Mouse (Mus musculus) layer of hippocampus, adult 18-20 months (tissue): ENCODE measurements around the gene Arhgef11. TPM values are rescaled to one million over a fixed set of nuclear protein-coding genes. Genes with fewer than 3 reads are reported as not detected.

Experiments
- DNase-seq, 2 experiments: peaks; one replicate each; pipeline ENCODE4 v3.0.0; 2022; ENCODE audit warnings: low spot score in 2 of 2
- total RNA-seq, 2 experiments: library from RNA; stranded (reverse); gene quantifications; 2 replicates each; pipeline ENCODE4 v1.2.3; 2021

Gene Arhgef11
- total RNA-seq, 2 experiments from 2014 or later: 59.9 to 60.5 TPM

- DNase-seq: no peak
These were observed 43.1 kb downstream of the Arhgef11 start for GRCm38 (mm10) chr3:87660479-87660878.

DNA sequence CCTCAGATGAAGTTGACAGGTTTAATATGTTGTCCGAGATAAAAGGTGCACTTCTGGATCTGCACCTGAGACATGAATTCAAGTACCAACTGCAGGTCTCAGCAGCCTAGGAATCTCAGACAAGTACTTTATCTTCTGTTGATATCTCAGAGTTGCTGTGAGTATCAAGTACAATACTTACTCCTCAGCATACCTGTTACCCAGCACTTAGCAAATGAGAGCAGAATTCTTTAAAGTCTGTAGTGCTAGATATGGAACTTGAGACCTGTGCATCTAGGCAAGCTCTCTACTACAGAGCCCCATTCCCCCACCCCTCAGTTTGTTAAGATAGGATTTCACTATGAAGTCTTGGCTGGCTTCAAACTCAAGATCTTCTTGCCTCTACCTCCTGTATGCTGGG lies 43.9 kb downstream of the Arhgef11 start:
- DNase-seq: no peak

DNA sequence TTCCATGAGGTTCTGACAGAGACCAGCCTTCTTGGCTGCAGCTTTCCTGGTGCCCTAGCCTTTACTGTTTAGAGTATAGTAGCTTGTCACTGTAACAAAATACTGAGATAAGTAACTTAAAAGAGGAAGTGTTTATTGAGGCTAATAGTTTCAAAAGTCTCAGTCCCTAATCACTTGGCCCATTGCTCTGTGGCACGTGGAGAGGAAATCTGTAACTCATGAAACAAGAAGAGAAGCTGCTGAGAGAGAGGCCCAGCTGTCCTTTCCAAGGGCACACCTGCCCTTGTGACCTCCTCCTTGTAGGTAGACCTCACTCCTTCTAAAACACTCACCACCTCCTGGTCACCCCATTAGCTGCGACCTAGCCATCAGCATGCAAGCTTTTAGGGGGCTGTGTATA lies 101.2 kb downstream of the Arhgef11 start:
- no peak for DNase-seq

- DNase-seq: no peak
These were observed 107.2 kb downstream of the Arhgef11 start for GRCm38 (mm10) chr3:87724556-87724955.

DNA sequence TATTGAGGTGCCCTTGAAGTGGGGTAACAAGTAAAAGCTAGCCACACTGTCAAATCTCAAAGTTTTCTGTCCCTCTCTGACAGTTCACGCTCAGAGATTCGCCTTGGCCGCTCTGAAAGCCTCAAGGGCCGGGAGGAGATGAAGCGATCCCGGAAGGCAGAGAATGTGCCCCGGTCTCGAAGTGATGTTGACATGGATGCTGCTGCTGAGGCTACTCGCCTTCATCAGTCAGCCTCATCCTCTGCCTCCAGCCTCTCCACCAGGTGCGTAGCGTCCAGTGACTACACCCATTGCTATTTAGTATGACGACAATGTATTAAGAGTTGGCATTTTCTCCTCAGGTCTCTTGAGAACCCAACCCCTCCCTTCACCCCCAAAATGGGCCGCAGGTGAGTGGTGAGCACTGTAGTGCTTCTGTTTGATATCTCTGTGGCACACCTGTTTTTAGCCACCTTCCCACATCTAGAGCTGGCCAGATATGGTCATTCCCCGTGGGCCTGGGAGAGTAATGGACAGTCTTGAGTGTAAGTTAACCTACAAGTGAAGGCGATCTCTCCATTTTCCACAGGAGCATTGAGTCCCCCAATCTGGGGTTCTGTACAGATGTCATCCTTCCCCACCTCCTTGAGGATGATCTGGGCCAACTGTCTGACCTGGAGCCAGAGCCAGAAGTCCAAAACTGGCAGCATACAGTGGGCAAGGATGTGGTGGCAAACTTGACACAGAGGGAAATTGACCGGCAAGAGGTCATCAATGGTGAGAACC lies 108.2 kb downstream of the Arhgef11 start:
- no peak for DNase-seq

DNA sequence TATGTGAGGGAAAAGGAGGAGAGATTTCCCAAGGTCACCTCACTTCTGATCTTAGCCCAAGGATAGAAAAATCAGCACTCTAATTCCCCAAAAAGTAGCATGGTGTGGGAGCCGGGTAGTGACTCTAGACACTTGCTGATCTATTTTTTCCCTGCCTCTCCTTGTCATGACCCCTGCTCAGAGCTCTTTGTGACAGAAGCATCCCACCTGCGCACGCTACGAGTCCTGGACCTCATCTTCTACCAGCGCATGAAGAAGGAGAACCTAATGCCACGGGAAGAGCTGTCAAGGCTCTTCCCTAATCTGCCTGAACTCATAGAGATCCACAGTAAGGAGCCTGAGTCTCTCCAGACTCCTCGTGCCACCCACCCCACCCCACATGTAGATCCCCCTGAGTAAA lies 108.8 kb downstream of the Arhgef11 start:
- no peak for DNase-seq

DNA sequence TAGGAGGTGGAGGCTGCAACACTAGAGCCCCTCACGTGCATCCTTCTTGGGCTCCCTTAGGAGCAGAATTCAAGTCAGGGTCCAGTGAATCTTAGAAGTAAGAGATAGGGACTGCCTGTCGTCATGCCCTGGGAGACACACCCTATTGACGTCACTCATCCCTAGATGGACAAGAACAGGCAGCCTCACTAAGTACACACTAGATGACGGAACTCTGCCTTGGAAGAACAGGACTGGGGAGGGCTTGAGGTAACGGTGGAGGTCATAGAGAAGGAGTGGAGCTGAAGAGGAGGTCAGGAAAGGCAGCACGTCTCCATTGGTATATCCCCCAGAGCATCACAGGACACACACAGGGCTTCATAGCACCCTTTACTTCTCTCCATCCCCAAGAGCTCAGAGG lies 111.3 kb downstream of the Arhgef11 start:
- no peak for DNase-seq

GRCm38 (mm10) chr3:87733098-87733497 lies 115.7 kb downstream of the Arhgef11 start:
- no peak for DNase-seq

DNA sequence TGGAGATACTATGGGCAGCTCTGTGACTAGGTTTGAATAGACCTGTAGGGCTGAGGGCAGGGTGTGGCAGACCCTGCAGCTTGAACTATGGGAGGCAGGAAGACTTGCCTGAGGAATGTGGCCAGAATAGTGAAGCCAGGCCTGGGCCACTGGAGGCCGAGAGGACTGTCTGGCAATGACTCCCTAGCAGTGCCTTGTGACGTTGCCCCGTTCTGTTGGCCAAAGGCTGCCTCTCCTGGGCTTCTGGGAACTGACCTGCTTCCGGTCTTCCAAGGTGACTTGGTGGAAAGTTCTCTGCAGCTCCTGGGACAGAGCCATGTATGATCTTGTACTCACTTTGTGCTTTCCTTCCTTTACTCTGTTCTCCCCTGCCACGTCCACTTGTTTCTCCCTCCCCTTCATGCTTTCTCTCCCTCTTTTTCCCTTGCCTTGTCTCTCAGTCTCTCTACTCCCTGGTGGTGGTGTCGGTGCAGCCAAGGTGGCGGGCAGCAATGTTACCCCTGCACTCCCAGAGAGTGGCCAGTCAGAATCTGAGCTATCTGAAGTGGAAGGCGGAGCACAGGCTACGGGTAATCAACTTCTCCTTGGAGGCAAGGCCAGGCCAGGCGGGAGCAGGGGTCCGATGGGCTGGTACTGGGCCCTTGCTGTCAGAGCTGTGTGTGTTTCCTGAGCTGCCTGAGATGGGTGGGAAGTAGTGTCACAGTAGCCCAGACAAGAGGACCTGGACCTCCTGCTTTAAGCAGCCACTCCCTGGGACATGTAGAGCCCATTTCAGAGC lies 116.8 kb downstream of the Arhgef11 start:
- no peak for DNase-seq

DNA sequence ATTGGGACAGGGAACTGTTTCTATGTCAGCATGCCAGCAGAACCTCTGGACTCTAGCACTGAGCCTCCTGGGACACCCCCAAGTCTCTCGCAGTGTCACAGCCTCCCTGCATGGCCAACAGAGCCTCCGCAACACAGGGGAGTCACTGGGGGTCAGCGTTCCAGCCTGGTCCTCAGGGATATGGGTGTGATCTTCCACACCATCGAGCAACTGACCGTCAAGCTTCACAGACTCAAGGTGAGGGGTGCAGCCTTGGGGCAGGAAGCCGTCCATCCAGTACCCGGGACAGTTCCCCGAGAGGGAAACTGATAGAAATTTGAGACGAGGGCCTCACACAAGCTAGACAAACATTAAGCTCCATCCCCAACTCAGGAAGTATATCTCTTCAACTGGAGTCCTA lies 118.0 kb downstream of the Arhgef11 start:
- DNase-seq: no peak

GRCm38 (mm10) chr3:87738906-87739305 lies 121.5 kb downstream of the Arhgef11 start:
- no peak for DNase-seq

DNA sequence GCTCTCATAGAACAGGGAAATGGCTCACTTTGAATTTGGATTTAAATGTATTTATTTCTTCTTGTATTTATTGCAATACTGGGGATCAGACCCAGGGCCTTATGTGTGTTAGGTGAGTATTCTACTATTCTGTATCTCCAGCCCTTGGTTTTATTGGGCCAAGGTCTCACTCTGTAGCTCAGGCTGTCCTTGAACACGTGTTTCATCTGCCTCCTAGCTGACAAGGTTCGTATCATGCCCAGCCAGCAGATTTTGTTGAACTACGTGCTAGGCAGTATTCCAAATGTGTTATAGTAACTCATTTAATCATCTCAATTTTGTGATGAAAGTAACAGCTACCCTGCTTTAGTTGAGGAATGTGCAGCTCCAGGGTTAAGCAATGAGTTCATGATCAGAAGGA lies 124.7 kb downstream of the Arhgef11 start:
- no peak for DNase-seq

DNA sequence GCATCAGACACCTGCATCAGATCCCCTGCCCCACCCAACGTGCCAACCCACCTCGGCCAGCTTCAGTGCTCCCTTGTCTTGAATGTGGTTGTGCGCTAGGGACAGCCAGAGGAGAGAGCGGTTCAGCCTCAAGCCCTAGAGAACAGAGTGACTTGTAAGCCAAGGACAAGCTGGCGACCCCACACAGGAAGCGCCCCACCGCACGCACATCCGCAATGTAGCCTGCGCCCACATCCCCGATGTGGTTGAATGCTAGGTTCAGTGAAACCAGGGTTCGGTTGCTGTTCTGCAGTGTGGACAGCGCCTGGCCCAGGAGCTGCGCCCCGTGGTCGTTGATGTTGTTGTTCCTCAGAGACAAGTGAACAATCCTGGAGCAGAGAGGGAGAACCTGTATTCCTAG lies 125.4 kb downstream of the Arhgef11 start:
- no peak for DNase-seq

DNA sequence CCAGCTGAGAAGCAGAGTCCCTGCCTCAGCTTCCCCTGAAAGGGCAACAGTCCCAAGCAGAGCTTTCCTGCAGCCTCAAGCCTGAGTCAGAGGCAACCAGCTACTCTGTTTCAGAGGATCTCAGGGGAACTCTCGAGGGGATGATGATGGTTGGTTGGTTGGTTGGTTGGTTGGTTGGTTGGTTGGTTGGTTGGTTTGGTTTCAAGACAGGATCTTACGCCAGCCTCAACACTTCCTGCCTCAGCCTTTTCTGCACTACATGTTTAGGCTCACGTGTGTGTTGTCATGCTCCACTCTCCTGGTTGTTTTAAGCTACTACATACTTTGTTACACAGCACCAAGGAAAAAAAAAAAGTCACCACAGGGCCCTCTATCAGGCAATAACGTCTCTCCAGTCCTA lies 126.6 kb downstream of the Arhgef11 start:
- no peak for DNase-seq

GRCm38 (mm10) chr3:87745036-87745659 lies 127.8 kb downstream of the Arhgef11 start:
- no peak for DNase-seq

- DNase-seq: no peak
These were observed 131.1 kb downstream of the Arhgef11 start, which contains the start of gene Lrrc71 for GRCm38 (mm10) chr3:87748431-87748830. Gene Lrrc71 (minus strand): TSS chr3:87748625.

DNA sequence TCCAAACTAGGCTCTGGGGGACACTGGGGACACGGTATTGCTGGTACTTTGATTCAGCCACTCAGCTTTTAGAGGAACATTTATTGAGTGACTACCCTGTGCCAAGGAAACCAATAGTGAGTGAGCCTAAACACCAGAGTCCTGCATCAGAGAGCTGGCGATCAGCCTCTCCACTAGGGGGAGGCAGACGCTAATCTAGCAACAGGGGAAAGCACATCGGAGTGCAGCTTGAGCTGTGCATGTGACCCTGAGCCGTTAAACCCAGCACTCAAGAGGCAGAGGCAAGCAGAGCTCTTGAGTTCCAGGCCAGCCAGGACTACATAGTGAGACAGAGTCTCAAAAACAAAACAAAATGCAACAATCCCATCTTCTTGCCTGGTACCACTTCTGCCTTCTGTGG lies 131.7 kb downstream of the Arhgef11 start:
- peak; percentile 42 to 75 for DNase-seq

DNA sequence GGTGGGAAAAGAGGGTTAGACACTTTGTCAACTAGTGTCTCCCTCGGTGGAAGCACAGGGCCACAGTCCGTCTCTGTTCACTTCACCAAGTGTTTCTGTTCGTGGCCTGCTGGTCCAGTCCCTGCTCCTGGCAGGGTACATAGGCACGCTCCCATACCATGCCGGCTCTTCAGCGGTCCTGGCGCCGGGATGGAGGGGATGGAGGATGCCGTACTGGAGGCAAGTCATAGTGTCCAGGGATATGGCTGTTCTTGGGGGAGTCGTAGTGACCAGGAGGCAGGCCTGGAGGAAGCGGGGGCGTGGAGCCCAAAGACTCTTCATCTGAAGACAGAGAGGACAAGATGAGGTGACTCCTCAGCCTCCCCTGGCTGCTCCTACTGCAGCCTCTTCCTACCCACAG lies 132.6 kb downstream of the Arhgef11 start:
- no peak for DNase-seq

- DNase-seq: no peak
These were observed 135.2 kb downstream of the Arhgef11 start for GRCm38 (mm10) chr3:87752567-87752966.

DNA sequence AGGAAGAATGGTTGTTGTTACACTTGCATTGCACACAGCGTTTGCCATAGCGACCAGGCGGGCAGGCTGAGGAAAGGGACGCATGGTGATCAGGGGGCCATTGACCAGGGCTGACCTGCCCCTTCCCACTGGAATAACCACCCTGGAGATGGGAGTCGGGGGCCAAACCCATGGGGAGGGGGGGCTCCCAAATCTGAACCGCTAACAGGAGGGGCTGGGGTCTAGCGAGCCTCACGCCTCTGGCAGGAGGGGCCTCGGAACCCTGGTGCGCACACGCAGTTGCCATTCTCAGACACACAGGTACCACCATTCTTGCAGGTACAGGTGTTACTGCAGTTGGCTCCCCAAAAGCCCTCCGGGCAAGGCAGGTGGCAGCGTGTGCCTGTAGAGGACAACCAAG lies 136.5 kb downstream of the Arhgef11 start:
- DNase-seq: no peak

- DNase-seq: peak; percentile 77 to 90
These were observed 138.6 kb downstream of the Arhgef11 start for GRCm38 (mm10) chr3:87755964-87756363.

DNA sequence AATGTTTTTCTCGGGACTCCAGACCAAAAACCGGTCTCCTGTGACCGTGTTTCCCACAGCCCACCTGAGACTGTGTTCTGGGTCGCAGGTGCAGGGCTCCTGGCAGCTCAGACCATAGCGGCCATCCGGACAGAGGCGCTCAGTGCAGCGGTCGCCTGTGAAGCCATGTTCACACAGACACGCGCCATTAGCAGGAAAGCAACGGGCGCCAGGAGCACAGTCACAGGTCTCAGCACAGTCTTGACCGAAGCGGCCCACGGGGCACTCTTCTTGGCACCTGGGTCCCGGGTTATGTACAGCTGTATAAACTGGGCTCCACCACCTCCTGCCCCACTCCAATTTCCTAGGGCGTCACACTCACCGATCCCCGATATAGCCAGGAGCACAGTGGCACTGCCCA lies 139.1 kb downstream of the Arhgef11 start:
- no peak for DNase-seq
